Mouse (Mus musculus) adrenal gland, postnatal 4 days (tissue): ENCODE measurements around the gene Gnb2. TPM values are rescaled to one million over a fixed set of nuclear protein-coding genes. Genes with fewer than 3 reads are reported as not detected.

Experiments
- DNase-seq, 2 experiments: peaks; one replicate each; pipeline ENCODE4 v3.0.0; 2021 to 2022; ENCODE audit warnings: low spot score in 2 of 2, mixed read lengths in 2 of 2
- microRNA-seq: library from miRNA; unstranded; fragments of <30 nt; microRNA quantifications from one replicate; pipeline ENCODE4 v1.2.0, GENCODE M21; 2021
- total RNA-seq, 2 experiments: library from RNA; stranded (reverse); gene quantifications; 2 replicates each; pipeline ENCODE4 v1.2.3; 2021

Gnb2 gene
- total RNA-seq, 2 experiments from 2014 or later, result 771 to 773 TPM

- no peak for DNase-seq
Measured at GRCm38 (mm10) chr5:137485851-137486155, 47.5 kb downstream of the Gnb2 start.

GRCm38 (mm10) chr5:137485071-137485850 is 48.0 kb downstream of the Gnb2 start:
- DNase-seq, result no peak

- peak in 1 of 2 experiments; percentile 22 for DNase-seq
Measured at GRCm38 (mm10) chr5:137481897-137482296, 51.4 kb downstream of the Gnb2 start.

- peak; percentile 55 to 57 for DNase-seq
Measured at GRCm38 (mm10) chr5:137481138-137481537, 52.2 kb downstream of the Gnb2 start.

Small RNAs within 50 kb of the gene (microRNA-seq; reads per million reads assigned to microRNA genes)
- not detected for gene Mir6418

Other genes with a start within 250 kb of the Gnb2 start
- 10 to 100 TPM; 12.5 to 20.2 TPM for gene Ache, start 246.0 kb downstream of the Gnb2 start, total RNA-seq
- 10 to 100 TPM; 10.6 to 11.0 TPM for gene Ufsp1, start 238.9 kb downstream of the Gnb2 start, total RNA-seq
- gene Srrt, start 225.8 kb downstream of the Gnb2 start, total RNA-seq, result 100 to 1,000 TPM; 236 to 269 TPM
- 10 to 100 TPM; 60.0 to 61.2 TPM for gene Trip6, start 219.1 kb downstream of the Gnb2 start, total RNA-seq
- gene Slc12a9, start 199.9 kb downstream of the Gnb2 start, total RNA-seq, result 10 to 100 TPM; 16.3 to 19.4 TPM
- gene Ephb4, start 183.4 kb downstream of the Gnb2 start, total RNA-seq, result 10 to 100 TPM; 88.1 to 89.4 TPM
- under 1 TPM; 0.20 to 0.36 TPM for gene Zan, start 56.4 kb downstream of the Gnb2 start, total RNA-seq
- gene Pop7, start 31.0 kb downstream of the Gnb2 start, total RNA-seq, result 10 to 100 TPM; 26.5 to 26.9 TPM
- 10 to 100 TPM; 65.1 to 69.2 TPM for gene Gigyf1, start 15.0 kb downstream of the Gnb2 start, total RNA-seq
- gene Epo, start 268 bp downstream of the Gnb2 start, total RNA-seq, result not detected
- 1 to 10 TPM; 8.1 TPM for gene Actl6b, start 20.0 kb upstream of the Gnb2 start, total RNA-seq
- 10 to 100 TPM in 1 of 2 experiments, 1 to 10 TPM in 1; 2.4 to 25.8 TPM for gene Tfr2, start 36.3 kb upstream of the Gnb2 start, total RNA-seq
- 10 to 100 TPM; 52.4 to 54.0 TPM for gene Mospd3, start 67.5 kb upstream of the Gnb2 start, total RNA-seq
- 100 to 1,000 TPM; 549 to 594 TPM for gene Pcolce, start 80.3 kb upstream of the Gnb2 start, total RNA-seq
- gene Fbxo24, start 95.5 kb upstream of the Gnb2 start, total RNA-seq, result 1 to 10 TPM; 1.2 to 3.3 TPM
- gene Lrch4, start 95.6 kb upstream of the Gnb2 start, total RNA-seq, result 10 to 100 TPM; 27.9 to 34.5 TPM
- 10 to 100 TPM; 16.3 to 16.4 TPM for gene Gm20605, start 95.7 kb upstream of the Gnb2 start, total RNA-seq
- 1 to 10 TPM; 8.3 to 8.9 TPM for gene Sap25, start 107.8 kb upstream of the Gnb2 start, total RNA-seq
- gene Irs3, start 112.2 kb upstream of the Gnb2 start, total RNA-seq, result under 1 TPM; 0.56 to 0.79 TPM
- 10 to 100 TPM; 28.5 to 31.9 TPM for gene Agfg2, start 151.2 kb upstream of the Gnb2 start, total RNA-seq
- 10 to 100 TPM; 10.9 to 11.6 TPM for gene Nyap1, start 208.1 kb upstream of the Gnb2 start, total RNA-seq
- gene Tsc22d4, start 212.2 kb upstream of the Gnb2 start, total RNA-seq, result 100 to 1,000 TPM; 138 to 140 TPM
- 10 to 100 TPM; 29.9 to 40.3 TPM for gene Ppp1r35, start 245.3 kb upstream of the Gnb2 start, total RNA-seq